Mouse (Mus musculus) intestine, postnatal 0 days (tissue): Measurements from ENCODE around the gene Ddx42. TPM values are rescaled to one million over a fixed set of nuclear protein-coding genes. Genes with fewer than 3 reads are reported as not detected.

Experiments
- ATAC-seq: fragments of 200-750 bp; cut with Nextera tagmentation; 2 replicates; pipeline ENCODE4 v1.8.0; 2017; ENCODE audit warnings: mild to moderate bottlenecking, moderate TSS enrichment, moderate library complexity
- H3K27ac ChIP-seq: fragments of 300-500 bp; sonication (generic); 2 replicates; pipeline ENCODE4 v1.5.1; 2014; ENCODE audit warnings: mild to moderate bottlenecking, low read depth, low read length, moderate library complexity
- H3K27me3 ChIP-seq: fragments of 300-500 bp; sonication (generic); replicated peaks from 2 replicates; pipeline ENCODE4 v1.6.1; 2014; ENCODE audit warnings: low read length, mixed read lengths; ENCODE audit not compliant: control insufficient read depth, insufficient read depth
- H3K36me3 ChIP-seq: fragments of 300-500 bp; sonication (generic); 2 replicates; pipeline ENCODE4 v1.6.1; 2014; ENCODE audit warnings: mild to moderate bottlenecking, moderate library complexity; ENCODE audit not compliant: control insufficient read depth, insufficient read depth
- H3K4me1 ChIP-seq: fragments of 300-500 bp; sonication (generic); replicated peaks from 2 replicates; pipeline ENCODE4 v1.6.1; 2014; ENCODE audit warnings: antibody characterized with exemption, low read length, mixed read lengths; ENCODE audit not compliant: control insufficient read depth, insufficient read depth
- H3K4me2 ChIP-seq: fragments of 300-500 bp; sonication (generic); replicated peaks from 2 replicates; pipeline ENCODE4 v1.6.1; 2014; ENCODE audit warnings: low read depth, mild to moderate bottlenecking, moderate library complexity
- H3K4me3 ChIP-seq: fragments of 300-500 bp; sonication (generic); 2 replicates; pipeline ENCODE4 v1.5.1; 2014; ENCODE audit warnings: low read depth, low read length
- H3K9ac ChIP-seq: fragments of 300-500 bp; sonication (generic); 2 replicates; pipeline ENCODE4 v1.6.1; 2014; ENCODE audit warnings: mild to moderate bottlenecking, low read depth, low read length
- H3K9me3 ChIP-seq: fragments of 300-500 bp; sonication (generic); 2 replicates; pipeline ENCODE4 v1.6.1; 2016; ENCODE audit warnings: mixed run types; ENCODE audit not compliant: control insufficient read depth
- CTCF ChIP-seq: sonication (generic); IDR thresholded peaks from 2 replicates; pipeline ENCODE4 v1.5.1; 2016; ENCODE audit warnings: low read depth, mild to moderate bottlenecking, control low read depth, antibody characterized with exemption, moderate library complexity
- WGBS: fragments of 180-500 bp; shearing (Covaris S2); extraction: QIAGEN DNeasy Blood & Tissue Kit; methylation state at CpG from one replicate; pipeline ENCODE4 v1.1.7; 2014; 5-methylcytosine and 5-hydroxymethylcytosine counted together
- polyA plus RNA-seq: library from polyadenylated mRNA; unstranded; fragments of >200 nt; fragmentation: Nextera tagmentation; extraction: Ambion mirVana; gene quantifications from 2 replicates; pipeline ENCODE4 v1.2.1, GENCODE M21; 2015

Ddx42 gene
- polyA plus RNA-seq, 1 experiment from 2014 or later: 28.1 TPM

- 64% methylated on average over 8 of the region's 8 CpGs for WGBS
Measured at GRCm38 (mm10) chr11:106284126-106284525, 67.4 kb downstream of the Ddx42 start.

GRCm38 (mm10) chr11:106286206-106286605 is 69.5 kb downstream of the Ddx42 start:
- H3K9me3 ChIP-seq: no peaks in the 10 kb centered on the region
- ATAC-seq: no peak
- no peak overlapping the region for H3K27ac ChIP-seq
- TF ChIP-seq CTCF: no peak
- WGBS: 81% methylated on average over 7 of the region's 7 CpGs
- H3K9ac ChIP-seq: no peak overlapping the region
- H3K4me2 ChIP-seq: no peak overlapping the region
- H3K36me3 ChIP-seq: no peaks in the 10 kb centered on the region
- H3K4me3 ChIP-seq: no peak overlapping the region
- H3K4me1 ChIP-seq: no peaks in the 10 kb centered on the region
- H3K27me3 ChIP-seq: no peaks in the 10 kb centered on the region

More at GRCm38 (mm10) chr11:106284126-106284525, 67.4 kb downstream of the Ddx42 start:
- no peak for TF ChIP-seq CTCF
- no peaks in the 10 kb centered on the region for H3K27me3 ChIP-seq
- no peaks in the 10 kb centered on the region for H3K36me3 ChIP-seq
- H3K27ac ChIP-seq: no peak overlapping the region
- no peak overlapping the region for H3K4me3 ChIP-seq
- H3K9me3 ChIP-seq: no peaks in the 10 kb centered on the region
- ATAC-seq: no peak
- H3K4me1 ChIP-seq: no peaks in the 10 kb centered on the region
- H3K9ac ChIP-seq: no peak overlapping the region
- no peak overlapping the region for H3K4me2 ChIP-seq

GRCm38 (mm10) chr11:106286987-106287386 is 70.3 kb downstream of the Ddx42 start:
- Histone ChIP-seq H3K27me3 (no peaks in the 10 kb centered on the region), H3K4me1 (no peaks in the 10 kb centered on the region), H3K4me2 (no peak overlapping the region), H3K9me3 (no peaks in the 10 kb centered on the region), H3K27ac (no peak overlapping the region), H3K4me3 (no peak overlapping the region), H3K36me3 (no peaks in the 10 kb centered on the region), H3K9ac (no peak overlapping the region)
- ATAC-seq: no peak
- TF ChIP-seq CTCF: no peak
- 59% methylated on average over 11 of the region's 11 CpGs for WGBS

GRCm38 (mm10) chr11:106289369-106289768 is 72.6 kb downstream of the Ddx42 start:
- H3K4me2 ChIP-seq: no peak overlapping the region
- no peak overlapping the region for H3K4me3 ChIP-seq
- peak; percentile 31; the same call in 1 of the 2 replicates for ATAC-seq
- no peaks in the 10 kb centered on the region for H3K4me1 ChIP-seq
- 32% methylated on average over 8 of the region's 8 CpGs for WGBS
- no peak overlapping the region for H3K9ac ChIP-seq
- no peaks in the 10 kb centered on the region for H3K36me3 ChIP-seq
- H3K27me3 ChIP-seq: no peaks in the 10 kb centered on the region
- no peak overlapping the region for H3K27ac ChIP-seq
- peak; percentile 69 for TF ChIP-seq CTCF
- no peaks in the 10 kb centered on the region for H3K9me3 ChIP-seq

- ATAC-seq: no peak
- Histone ChIP-seq H3K4me1 (no peaks in the 10 kb centered on the region), H3K9ac (no peak overlapping the region), H3K9me3 (no peaks in the 10 kb centered on the region), H3K27ac (no peak overlapping the region), H3K4me3 (no peak overlapping the region), H3K27me3 (no peaks in the 10 kb centered on the region), H3K36me3 (no peaks in the 10 kb centered on the region), H3K4me2 (no peak overlapping the region)
- 88% methylated on average over 5 of the region's 5 CpGs for WGBS
- no peak for TF ChIP-seq CTCF
Measured at GRCm38 (mm10) chr11:106290376-106290775, 73.7 kb downstream of the Ddx42 start.

- ATAC-seq: no peak
- H3K4me1 ChIP-seq: no peaks in the 10 kb centered on the region
- no peak overlapping the region for H3K27ac ChIP-seq
- WGBS: 85% methylated on average over 2 of the region's 2 CpGs
- TF ChIP-seq CTCF: no peak
- H3K9me3 ChIP-seq: no peaks in the 10 kb centered on the region
- no peak overlapping the region for H3K9ac ChIP-seq
- no peak overlapping the region for H3K4me2 ChIP-seq
- H3K36me3 ChIP-seq: no peaks in the 10 kb centered on the region
- no peak overlapping the region for H3K4me3 ChIP-seq
- H3K27me3 ChIP-seq: no peaks in the 10 kb centered on the region
Measured at GRCm38 (mm10) chr11:106291861-106292260, 75.1 kb downstream of the Ddx42 start.

Other genes with a start within 250 kb of the Ddx42 start
- 222 and 231 TPM in 2 replicates for gene Ace, start 249.0 kb upstream of the Ddx42 start, polyA plus RNA-seq
- gene Ace3, start 222.3 kb upstream of the Ddx42 start, polyA plus RNA-seq: not detected in 2 replicates
- 0.94 and 1.6 TPM in 2 replicates for gene Kcnh6, start 208.8 kb upstream of the Ddx42 start, polyA plus RNA-seq
- gene Dcaf7, start 180.1 kb upstream of the Ddx42 start, polyA plus RNA-seq: 30.8 and 31.3 TPM in 2 replicates
- gene Taco1, start 150.9 kb upstream of the Ddx42 start, polyA plus RNA-seq: 9.0 and 9.2 TPM in 2 replicates
- gene Map3k3, start 132.3 kb upstream of the Ddx42 start, polyA plus RNA-seq: 6.2 and 6.6 TPM in 2 replicates
- gene Gm10840, start 56.1 kb upstream of the Ddx42 start, polyA plus RNA-seq: not detected in 2 replicates
- 32.6 and 34.6 TPM in 2 replicates for gene Limd2, start 56.1 kb upstream of the Ddx42 start, polyA plus RNA-seq
- gene Strada, start 14.8 kb upstream of the Ddx42 start, polyA plus RNA-seq: 5.7 and 6.4 TPM in 2 replicates
- gene Ccdc47, start 582 bp upstream of the Ddx42 start, polyA plus RNA-seq: 41.9 and 45.4 TPM in 2 replicates
- gene Ftsj3, start 39.2 kb downstream of the Ddx42 start, polyA plus RNA-seq: 16.6 and 18.3 TPM in 2 replicates
- gene Psmc5, start 39.2 kb downstream of the Ddx42 start, polyA plus RNA-seq: 160 and 168 TPM in 2 replicates
- gene Smarcd2, start 56.0 kb downstream of the Ddx42 start, polyA plus RNA-seq: 25.3 and 26.3 TPM in 2 replicates
- 0.09 TPM in 1 of 2 replicates, not detected in the other for gene Tcam1, start 59.7 kb downstream of the Ddx42 start, polyA plus RNA-seq
- gene Gh, start 84.9 kb downstream of the Ddx42 start, polyA plus RNA-seq: not detected in 2 replicates
- gene Cd79b, start 97.8 kb downstream of the Ddx42 start, polyA plus RNA-seq: 1.3 and 1.5 TPM in 2 replicates
- gene Scn4a, start 136.4 kb downstream of the Ddx42 start, polyA plus RNA-seq: 0.01 TPM in 1 of 2 replicates, not detected in the other
- gene Prr29, start 148.5 kb downstream of the Ddx42 start, polyA plus RNA-seq: 0.52 and 0.97 TPM in 2 replicates
- gene Icam2, start 171.1 kb downstream of the Ddx42 start, polyA plus RNA-seq: 14.2 and 15.4 TPM in 2 replicates